Mouse (Mus musculus): ENCODE data around the gene Ifit3. TPM values are rescaled to one million over a fixed set of nuclear protein-coding genes. Genes with fewer than 3 reads are reported as not detected.

Ifit3 gene
- polyA plus RNA-seq, 1 experiment from 2014 or later, result 2.1 TPM

- no peaks in the 10 kb centered on the region for H3K4me1 ChIP-seq (ENCODE audit: control insufficient read depth, insufficient read depth, low read length)
- H3K9ac ChIP-seq (ENCODE audit: low read depth, low read length), result no peak overlapping the region
- no peak overlapping the region for H3K4me2 ChIP-seq (ENCODE audit: low read depth, low read length)
- H3K27me3 ChIP-seq (replicated peaks; ENCODE audit: control insufficient read depth, insufficient read depth, low read length), result no peaks in the 10 kb centered on the region
- WGBS, result 92% methylated on average over 5 of the region's 5 CpGs
- ATAC-seq (ENCODE audit: low read depth) (no peak), DNase-seq (ENCODE audit: low spot score) (no peak)
- no peak overlapping the region for H3K27ac ChIP-seq (replicated peaks; ENCODE audit: low read depth, low read length)
- H3K9me3 ChIP-seq (ENCODE audit: control insufficient read depth, low read length), result no peaks in the 10 kb centered on the region
- no peaks in the 10 kb centered on the region for H3K36me3 ChIP-seq (ENCODE audit: control insufficient read depth, insufficient read depth, low read length)
- H3K4me3 ChIP-seq (ENCODE audit: low read depth, low read length), result no peak overlapping the region
Measured at GRCm38 (mm10) chr19:34620871-34621270, 37.5 kb downstream of the Ifit3 start.

GRCm38 (mm10) chr19:34623781-34624180, 40.5 kb downstream of the Ifit3 start:
- no peak for ATAC-seq (ENCODE audit: low read depth)
- no peak for DNase-seq (ENCODE audit: low spot score)
- Histone ChIP-seq H3K9me3 (ENCODE audit: control insufficient read depth, low read length) (no peaks in the 10 kb centered on the region), H3K36me3 (ENCODE audit: control insufficient read depth, insufficient read depth, low read length) (no peaks in the 10 kb centered on the region), H3K4me1 (ENCODE audit: control insufficient read depth, insufficient read depth, low read length) (no peaks in the 10 kb centered on the region), H3K27me3 (replicated peaks; ENCODE audit: control insufficient read depth, insufficient read depth, low read length) (no peaks in the 10 kb centered on the region), H3K4me2 (ENCODE audit: low read depth, low read length) (no peak overlapping the region), H3K27ac (replicated peaks; ENCODE audit: low read depth, low read length) (no peak overlapping the region), H3K9ac (ENCODE audit: low read depth, low read length) (no peak overlapping the region), H3K4me3 (ENCODE audit: low read depth, low read length) (no peak overlapping the region)
- WGBS, result 96% methylated on average over 6 of the region's 6 CpGs

GRCm38 (mm10) chr19:34624663-34625062, 41.3 kb downstream of the Ifit3 start:
- Histone ChIP-seq H3K4me3 (ENCODE audit: low read depth, low read length) (no peak overlapping the region), H3K9me3 (ENCODE audit: control insufficient read depth, low read length) (no peaks in the 10 kb centered on the region), H3K4me1 (ENCODE audit: control insufficient read depth, insufficient read depth, low read length) (no peaks in the 10 kb centered on the region), H3K27me3 (replicated peaks; ENCODE audit: control insufficient read depth, insufficient read depth, low read length) (no peaks in the 10 kb centered on the region), H3K36me3 (ENCODE audit: control insufficient read depth, insufficient read depth, low read length) (no peaks in the 10 kb centered on the region), H3K9ac (ENCODE audit: low read depth, low read length) (no peak overlapping the region), H3K4me2 (ENCODE audit: low read depth, low read length) (no peak overlapping the region), H3K27ac (replicated peaks; ENCODE audit: low read depth, low read length) (no peak overlapping the region)
- ATAC-seq (ENCODE audit: low read depth) (no peak), DNase-seq (ENCODE audit: low spot score) (no peak)
- WGBS, result 71% methylated on average over 4 of the region's 4 CpGs

GRCm38 (mm10) chr19:34627496-34627895, 44.2 kb downstream of the Ifit3 start:
- Histone ChIP-seq H3K4me3 (ENCODE audit: low read depth, low read length) (no peak overlapping the region), H3K9ac (ENCODE audit: low read depth, low read length) (no peak overlapping the region), H3K36me3 (ENCODE audit: control insufficient read depth, insufficient read depth, low read length) (no peaks in the 10 kb centered on the region), H3K4me1 (ENCODE audit: control insufficient read depth, insufficient read depth, low read length) (no peaks in the 10 kb centered on the region), H3K27ac (replicated peaks; ENCODE audit: low read depth, low read length) (no peak overlapping the region), H3K27me3 (replicated peaks; ENCODE audit: control insufficient read depth, insufficient read depth, low read length) (no peaks in the 10 kb centered on the region), H3K4me2 (ENCODE audit: low read depth, low read length) (no peak overlapping the region), H3K9me3 (ENCODE audit: control insufficient read depth, low read length) (no peaks in the 10 kb centered on the region)
- 69% methylated on average over 2 of the region's 2 CpGs for WGBS
- ATAC-seq (ENCODE audit: low read depth) (no peak), DNase-seq (ENCODE audit: low spot score) (no peak)

- Histone ChIP-seq H3K36me3 (ENCODE audit: control insufficient read depth, insufficient read depth, low read length) (no peaks in the 10 kb centered on the region), H3K27ac (replicated peaks; ENCODE audit: low read depth, low read length) (no peak overlapping the region), H3K4me3 (ENCODE audit: low read depth, low read length) (no peak overlapping the region), H3K4me2 (ENCODE audit: low read depth, low read length) (no peak overlapping the region), H3K9me3 (ENCODE audit: control insufficient read depth, low read length) (no peaks in the 10 kb centered on the region), H3K4me1 (ENCODE audit: control insufficient read depth, insufficient read depth, low read length) (no peaks in the 10 kb centered on the region), H3K27me3 (replicated peaks; ENCODE audit: control insufficient read depth, insufficient read depth, low read length) (no peaks in the 10 kb centered on the region), H3K9ac (ENCODE audit: low read depth, low read length) (no peak overlapping the region)
- no peak for DNase-seq (ENCODE audit: low spot score)
- ATAC-seq (ENCODE audit: low read depth), result no peak
Measured at GRCm38 (mm10) chr19:34631487-34631886, 48.2 kb downstream of the Ifit3 start.

- Histone ChIP-seq H3K9ac (ENCODE audit: low read depth, low read length) (no peak overlapping the region), H3K27ac (replicated peaks; ENCODE audit: low read depth, low read length) (no peak overlapping the region), H3K4me2 (ENCODE audit: low read depth, low read length) (no peak overlapping the region), H3K4me1 (ENCODE audit: control insufficient read depth, insufficient read depth, low read length) (no peaks in the 10 kb centered on the region), H3K4me3 (ENCODE audit: low read depth, low read length) (no peak overlapping the region), H3K36me3 (ENCODE audit: control insufficient read depth, insufficient read depth, low read length) (no peaks in the 10 kb centered on the region), H3K27me3 (replicated peaks; ENCODE audit: control insufficient read depth, insufficient read depth, low read length) (no peaks in the 10 kb centered on the region), H3K9me3 (ENCODE audit: control insufficient read depth, low read length) (no peaks in the 10 kb centered on the region)
- ATAC-seq (ENCODE audit: low read depth) (no peak), DNase-seq (ENCODE audit: low spot score) (no peak)
- WGBS, result 70% methylated on average over 2 of the region's 2 CpGs
Measured at GRCm38 (mm10) chr19:34633484-34633883, 50.2 kb downstream of the Ifit3 start.

GRCm38 (mm10) chr19:34636933-34637557, 53.7 kb downstream of the Ifit3 start:
- Histone ChIP-seq H3K9ac (ENCODE audit: low read depth, low read length) (no peak overlapping the region), H3K9me3 (ENCODE audit: control insufficient read depth, low read length) (no peaks in the 10 kb centered on the region), H3K4me2 (ENCODE audit: low read depth, low read length) (no peak overlapping the region), H3K27ac (replicated peaks; ENCODE audit: low read depth, low read length) (no peak overlapping the region), H3K4me1 (ENCODE audit: control insufficient read depth, insufficient read depth, low read length) (no peaks in the 10 kb centered on the region), H3K27me3 (replicated peaks; ENCODE audit: control insufficient read depth, insufficient read depth, low read length) (no peaks in the 10 kb centered on the region), H3K36me3 (ENCODE audit: control insufficient read depth, insufficient read depth, low read length) (no peaks in the 10 kb centered on the region), H3K4me3 (ENCODE audit: low read depth, low read length) (no peak overlapping the region)
- peak; percentile 64 for DNase-seq (ENCODE audit: low spot score)
- ATAC-seq (ENCODE audit: low read depth), result peak; percentile 47; the same call in 1 of the 2 replicates
- WGBS, result 9% methylated on average over 3 of the region's 3 CpGs

Other genes with a start within 250 kb of the Ifit3 start
- gene Ch25h, start 108.4 kb upstream of the Ifit3 start, polyA plus RNA-seq (2014; fragmentation: Nextera tagmentation; extraction: Ambion mirVana), result 7.3 and 11.5 TPM in 2 replicates
- 46.3 and 49.5 TPM in 2 replicates for gene Lipa, start 56.1 kb upstream of the Ifit3 start, polyA plus RNA-seq (2014; fragmentation: Nextera tagmentation; extraction: Ambion mirVana)
- 9.5 and 10.3 TPM in 2 replicates for gene Ifit2, start 32.8 kb upstream of the Ifit3 start, polyA plus RNA-seq (2014; fragmentation: Nextera tagmentation; extraction: Ambion mirVana)
- 0.56 and 1.2 TPM in 2 replicates for gene Ifit1bl1, start 18.4 kb downstream of the Ifit3 start, polyA plus RNA-seq (2014; fragmentation: Nextera tagmentation; extraction: Ambion mirVana)
- not detected in 2 replicates for gene Ifit3b, start 24.4 kb downstream of the Ifit3 start, polyA plus RNA-seq (2014; fragmentation: Nextera tagmentation; extraction: Ambion mirVana)
- 0.18 and 0.40 TPM in 2 replicates for gene Ifit1bl2, start 57.2 kb downstream of the Ifit3 start, polyA plus RNA-seq (2014; fragmentation: Nextera tagmentation; extraction: Ambion mirVana)
- gene Ifit1, start 57.3 kb downstream of the Ifit3 start, polyA plus RNA-seq (2014; fragmentation: Nextera tagmentation; extraction: Ambion mirVana), result 0.77 and 1.0 TPM in 2 replicates
- 2.3 and 2.4 TPM in 2 replicates for gene Slc16a12, start 163.8 kb downstream of the Ifit3 start, polyA plus RNA-seq (2014; fragmentation: Nextera tagmentation; extraction: Ambion mirVana)

Measured in embryonic facial prominence, embryonic 14.5 days (tissue).